Mouse (Mus musculus) MEL (cell line): Measurements from ENCODE around the gene Epb42. TPM values are rescaled to one million over a fixed set of nuclear protein-coding genes. Genes with fewer than 3 reads are reported as not detected.
"Not testable (repeated sequence)": the region's sequence is repeated elsewhere in the genome, so short reads cannot be mapped to it uniquely, and the experiment has no call there.

Source experiments
- DNase-seq: peaks from one replicate; pipeline ENCODE4 v3.0.0; 2011; ENCODE audit warnings: low read depth, low spot score
- H3K27ac ChIP-seq: 2 replicates; pipeline ENCODE4 v1.5.1; 2012; ENCODE audit warnings: low read depth, mild to moderate bottlenecking, control low read depth, low read length, moderate library complexity; ENCODE audit not compliant: control insufficient read depth
- H3K27me3 ChIP-seq, 2 experiments: fragments of 150-350 bp in 1 of 2; sonication (generic) in 1 of 2; 2 replicates each; pipeline ENCODE4 v1.6.1; 2012; ENCODE audit warnings: low read length in 2 of 2, mild to moderate bottlenecking in 2 of 2, improper control_type of control experiment in 1 of 2, moderate library complexity in 1 of 2; ENCODE audit not compliant: insufficient read depth in 2 of 2, control insufficient read depth in 1 of 2
- H3K36me3 ChIP-seq, 2 experiments: 2 replicates each; pipeline ENCODE4 v1.6.1; 2012 to 2014; ENCODE audit warnings: low read length in 2 of 2, improper control_type of control experiment in 1 of 2, inconsistent platforms in 1 of 2, mild to moderate bottlenecking in 1 of 2; ENCODE audit not compliant: insufficient read depth in 2 of 2, control insufficient read depth in 1 of 2
- H3K4me1 ChIP-seq, 2 experiments: fragments of 150-350 bp in 1 of 2; sonication (generic) in 1 of 2; 2 replicates each; pipeline ENCODE4 v1.6.1; 2012; ENCODE audit warnings: low read length in 2 of 2, improper control_type of control experiment in 1 of 2, mild to moderate bottlenecking in 1 of 2; ENCODE audit not compliant: insufficient read depth in 2 of 2, control insufficient read depth in 1 of 2
- H3K4me3 ChIP-seq, 2 experiments: fragments of 150-350 bp in 1 of 2; sonication (generic) in 1 of 2; 2 replicates each; pipeline ENCODE4 v1.5.1; 2012; ENCODE audit warnings: low read depth in 2 of 2, low read length in 2 of 2, mild to moderate bottlenecking in 2 of 2, moderate library complexity in 2 of 2, control low read depth in 1 of 2, improper control_type of control experiment in 1 of 2; ENCODE audit not compliant: control insufficient read depth in 1 of 2, insufficient read depth in 1 of 2
- H3K79me2 ChIP-seq: 2 replicates; pipeline ENCODE4 v1.6.1; 2012; ENCODE audit warnings: mild to moderate bottlenecking, low read length, moderate library complexity; ENCODE audit not compliant: control insufficient read depth, poor library complexity, insufficient read depth
- H3K9ac ChIP-seq: 2 replicates; pipeline ENCODE4 v1.6.1; 2012; ENCODE audit warnings: low read depth, mild to moderate bottlenecking, control low read depth, low read length, moderate library complexity; ENCODE audit not compliant: control insufficient read depth, poor library complexity, severe bottlenecking
- H3K9me3 ChIP-seq: fragments of 150-350 bp; sonication (generic); replicated peaks from 2 replicates; pipeline ENCODE4 v1.6.1; 2012; ENCODE audit warnings: mild to moderate bottlenecking, low read length, improper control_type of control experiment, moderate library complexity; ENCODE audit not compliant: insufficient read depth
- BHLHE40 ChIP-seq: IDR thresholded peaks from 2 replicates; pipeline ENCODE4 v1.6.1; 2012; ENCODE audit warnings: low read depth, mild to moderate bottlenecking, inconsistent platforms, low read length, improper control_type of control experiment, borderline replicate concordance
- CTCF ChIP-seq, 3 experiments: IDR thresholded peaks in 2 of 3; conservative IDR thresholded peaks in 1 of 3; 2 replicates each; pipeline ENCODE4 v1.5.1; 2011 to 2012; ENCODE audit warnings: low read length in 3 of 3, low read depth in 2 of 3, mild to moderate bottlenecking in 2 of 3, improper control_type of control experiment in 1 of 3, inconsistent platforms in 1 of 3, mixed read lengths in 1 of 3, moderate library complexity in 1 of 3; ENCODE audit not compliant: control insufficient read depth in 1 of 3, insufficient read depth in 1 of 3, poor library complexity in 1 of 3, severe bottlenecking in 1 of 3
- ETS1 ChIP-seq: IDR thresholded peaks from 2 replicates; pipeline ENCODE4 v1.6.1; 2012; ENCODE audit warnings: low read depth, mild to moderate bottlenecking, inconsistent platforms, low read length, improper control_type of control experiment, moderate library complexity
- GABPA ChIP-seq: IDR thresholded peaks from 2 replicates; pipeline ENCODE4 v1.6.1; 2012; ENCODE audit warnings: low read depth, mild to moderate bottlenecking, inconsistent platforms, low read length, improper control_type of control experiment, moderate library complexity
- GATA1 ChIP-seq: IDR thresholded peaks from 2 replicates; pipeline ENCODE4 v1.6.1; 2011; ENCODE audit warnings: low read depth, low read length, improper control_type of control experiment
- HCFC1 ChIP-seq: IDR thresholded peaks from 2 replicates; pipeline ENCODE4 v1.6.1; 2012; ENCODE audit warnings: low read depth, mild to moderate bottlenecking, inconsistent platforms, low read length, improper control_type of control experiment, moderate library complexity
- JUND ChIP-seq: IDR thresholded peaks from 2 replicates; pipeline ENCODE4 v1.6.1; 2011; ENCODE audit warnings: low read depth, mild to moderate bottlenecking, improper control_type of control experiment, low read length
- KAT2A ChIP-seq: conservative IDR thresholded peaks from 2 replicates; pipeline ENCODE4 v1.6.1; 2012; ENCODE audit warnings: low read depth, low read length, improper control_type of control experiment, inconsistent platforms
- MAFK ChIP-seq: IDR thresholded peaks from 2 replicates; pipeline ENCODE4 v1.6.1; 2011; ENCODE audit warnings: low read depth, mild to moderate bottlenecking, low read length, improper control_type of control experiment, borderline replicate concordance
- MAZ ChIP-seq: IDR thresholded peaks from 2 replicates; pipeline ENCODE4 v1.6.1; 2012; ENCODE audit warnings: low read depth, mild to moderate bottlenecking, inconsistent platforms, low read length, improper control_type of control experiment
- MEF2A ChIP-seq: IDR thresholded peaks from 2 replicates; pipeline ENCODE4 v1.6.1; 2014; ENCODE audit warnings: low read depth, mild to moderate bottlenecking, inconsistent platforms, low read length, improper control_type of control experiment; ENCODE audit not compliant: poor library complexity, insufficient replicate concordance, severe bottlenecking; ENCODE audit errors: extremely low read depth
- MXI1 ChIP-seq: IDR thresholded peaks from 2 replicates; pipeline ENCODE4 v1.6.1; 2011; ENCODE audit warnings: mild to moderate bottlenecking, low read depth, low read length, improper control_type of control experiment
- MYB ChIP-seq: IDR thresholded peaks from 2 replicates; pipeline ENCODE4 v1.6.1; 2011; ENCODE audit warnings: mild to moderate bottlenecking, low read depth, low read length, improper control_type of control experiment
- MYC ChIP-seq: IDR thresholded peaks from 2 replicates; pipeline ENCODE4 v1.6.1; 2011; ENCODE audit warnings: low read depth, mild to moderate bottlenecking, low read length, improper control_type of control experiment, moderate library complexity
- NELFE ChIP-seq: IDR thresholded peaks from 2 replicates; pipeline ENCODE4 v1.6.1; 2011; ENCODE audit warnings: low read depth, low read length, improper control_type of control experiment
- POLR2A ChIP-seq, 2 experiments: IDR thresholded peaks; 2 replicates each; pipeline ENCODE4 v1.6.1; 2011 to 2012; ENCODE audit warnings: low read length in 2 of 2, mild to moderate bottlenecking in 2 of 2, control low read depth in 1 of 2, improper control_type of control experiment in 1 of 2, low read depth in 1 of 2, moderate library complexity in 1 of 2; ENCODE audit not compliant: control insufficient read depth in 1 of 2, insufficient read depth in 1 of 2, poor library complexity in 1 of 2
- POLR2AphosphoS5 ChIP-seq: IDR thresholded peaks from 2 replicates; pipeline ENCODE4 v1.6.1; 2012; ENCODE audit warnings: low read depth, borderline replicate concordance, mild to moderate bottlenecking, inconsistent platforms, low read length, moderate library complexity, mixed read lengths
- SIN3A ChIP-seq: IDR thresholded peaks from 2 replicates; pipeline ENCODE4 v1.6.1; 2012; ENCODE audit warnings: low read length, improper control_type of control experiment, inconsistent platforms
- SMC3 ChIP-seq: IDR thresholded peaks from 2 replicates; pipeline ENCODE4 v1.6.1; 2011; ENCODE audit warnings: low read depth, low read length, improper control_type of control experiment
- TAL1 ChIP-seq: IDR thresholded peaks from 2 replicates; pipeline ENCODE4 v1.6.1; 2012; ENCODE audit warnings: mild to moderate bottlenecking, inconsistent platforms, low read length, moderate library complexity, mixed read lengths
- TBP ChIP-seq: IDR thresholded peaks from 2 replicates; pipeline ENCODE4 v1.8.0; 2011; ENCODE audit warnings: low read depth, low read length, improper control_type of control experiment
- TCF12 ChIP-seq: IDR thresholded peaks from 2 replicates; pipeline ENCODE4 v1.6.1; 2014; ENCODE audit warnings: low read depth, mild to moderate bottlenecking, inconsistent platforms, low read length, improper control_type of control experiment, moderate library complexity
- UBTF ChIP-seq: IDR thresholded peaks from 2 replicates; pipeline ENCODE4 v1.6.1; 2012; ENCODE audit warnings: low read depth, mild to moderate bottlenecking, inconsistent platforms, low read length, improper control_type of control experiment, moderate library complexity, borderline replicate concordance; ENCODE audit not compliant: insufficient read depth
- USF1 ChIP-seq: IDR thresholded peaks from 2 replicates; pipeline ENCODE4 v1.6.1; 2014; ENCODE audit warnings: low read depth, mild to moderate bottlenecking, inconsistent platforms, low read length, improper control_type of control experiment, moderate library complexity
- USF2 ChIP-seq, 2 experiments: IDR thresholded peaks; 2 replicates each; pipeline ENCODE4 v1.6.1; 2011 to 2012; ENCODE audit warnings: improper control_type of control experiment in 2 of 2, low read length in 2 of 2, borderline replicate concordance in 1 of 2, inconsistent platforms in 1 of 2, low read depth in 1 of 2, mild to moderate bottlenecking in 1 of 2; ENCODE audit not compliant: insufficient read depth in 1 of 2
- ZC3H11A ChIP-seq: IDR thresholded peaks from 2 replicates; pipeline ENCODE4 v1.6.1; 2012; ENCODE audit warnings: low read depth, mild to moderate bottlenecking, inconsistent platforms, low read length, improper control_type of control experiment
- ZKSCAN1 ChIP-seq: IDR thresholded peaks from 2 replicates; pipeline ENCODE4 v1.6.1; 2012; ENCODE audit warnings: low read depth, mild to moderate bottlenecking, inconsistent platforms, low read length, improper control_type of control experiment, moderate library complexity
- ZMIZ1 ChIP-seq: IDR thresholded peaks from 2 replicates; pipeline ENCODE4 v1.6.1; 2012; ENCODE audit warnings: low read depth, mild to moderate bottlenecking, inconsistent platforms, low read length, improper control_type of control experiment, moderate library complexity
- ZNF384 ChIP-seq: IDR thresholded peaks from 2 replicates; pipeline ENCODE4 v1.6.1; 2012; ENCODE audit warnings: low read depth, mild to moderate bottlenecking, inconsistent platforms, low read length, improper control_type of control experiment
- polyA plus RNA-seq, 2 experiments: library from polyadenylated mRNA; stranded (reverse) in 1 of 2; unstranded in 1 of 2; fragments of >175 nt in 1 of 2; fragments of >200 nt in 1 of 2; gene quantifications; 2 replicates each; pipeline versions ENCODE4 v1.2.1 to v1.2.4; 2012; ENCODE audit warnings: low replicate concordance in 2 of 2, low read depth in 1 of 2; ENCODE audit not compliant: insufficient read length in 2 of 2, insufficient read depth in 1 of 2, missing spikeins in 1 of 2
- total RNA-seq: library from RNA; depleted of rRNA; stranded (reverse); fragments of 300-350 nt; gene quantifications from 2 replicates; pipeline ENCODE4 v1.2.3, GENCODE M21; 2012

Epb42 gene
- total and polyA plus RNA-seq, 3 experiments, result 2.3 to 2.9 TPM; not detected in 1

- TF ChIP-seq ZMIZ1, result no peak
- TF ChIP-seq SIN3A, result no peak
- TF ChIP-seq ETS1, result no peak
- TF ChIP-seq ZKSCAN1, result 0 out of 2 replicates have a peak, but pooled peaks have one; percentile 26
- TF ChIP-seq UBTF, result no peak
- no peak for TF ChIP-seq MYB
- TF ChIP-seq POLR2A (IDR thresholded peaks at IDR 0.05; ENCODE audit: control insufficient read depth in 1 of 2, insufficient read depth in 1 of 2, low read depth in 1 of 2, low read length in 2 of 2, poor library complexity in 1 of 2), result no peak
- no peak for TF ChIP-seq USF1
- 0 out of 2 replicates have a peak, but pooled peaks have one; percentile 10 for TF ChIP-seq ZNF384
- TF ChIP-seq GATA1, result no peak
- TF ChIP-seq USF2 (IDR thresholded peaks at IDR 0.05; ENCODE audit: borderline replicate concordance in 1 of 2, insufficient read depth in 1 of 2, low read depth in 1 of 2, low read length in 2 of 2), result no peak
- no peak for TF ChIP-seq MAZ
- peak; percentile 92 for TF ChIP-seq SMC3
- no peak for TF ChIP-seq TAL1
- no peak for TF ChIP-seq MAFK
- no peak for TF ChIP-seq NELFE
- no peak for TF ChIP-seq MEF2A
- no peak for TF ChIP-seq POLR2AphosphoS5
- TF ChIP-seq TBP, result no peak
- TF ChIP-seq ZC3H11A, result peak; percentile 74
Measured at GRCm38 (mm10) chr2:121041098-121041497, 4.2 kb upstream of the Epb42 start (continued).

- no peak for TF ChIP-seq JUND
- no peak for TF ChIP-seq ZC3H11A
- 0 out of 2 replicates have a peak, but pooled peaks have one; percentile 14 for TF ChIP-seq SMC3
- TF ChIP-seq TAL1, result no peak
- no peak for TF ChIP-seq TBP
- peak in 2 of 3 experiments; percentile 27 to 28; a peak in 2 of 6 replicates for TF ChIP-seq CTCF (IDR thresholded peaks at IDR 0.05 in 2 of 3, conservative IDR thresholded peaks at IDR 0.05 in 1 of 3; ENCODE audit: control insufficient read depth in 1 of 3, insufficient read depth in 1 of 3, low read depth in 2 of 3, low read length in 3 of 3, poor library complexity in 1 of 3, severe bottlenecking in 1 of 3)
- no peak for TF ChIP-seq MXI1
- no peak for TF ChIP-seq MYC
- no peak for TF ChIP-seq MYB
- no peak for TF ChIP-seq USF2 (IDR thresholded peaks at IDR 0.05; ENCODE audit: borderline replicate concordance in 1 of 2, insufficient read depth in 1 of 2, low read depth in 1 of 2, low read length in 2 of 2)
- no peak for TF ChIP-seq HCFC1
- TF ChIP-seq GABPA, result no peak
- TF ChIP-seq BHLHE40, result no peak
- TF ChIP-seq TCF12, result no peak
- no peak for TF ChIP-seq KAT2A
- TF ChIP-seq USF1, result no peak
- Histone ChIP-seq H3K4me3 (no peak overlapping the region), H3K79me2 (no peaks in the 10 kb centered on the region), H3K4me1 (peaks cover 4 to 16% of the 10 kb centered on the region in 2 experiments), H3K27me3 (no peaks in the 10 kb centered on the region; a peak in 1 of 4 replicates), H3K9me3 (no peaks in the 10 kb centered on the region), H3K36me3 (peaks cover 0 to 10% of the 10 kb centered on the region in 2 experiments; a peak in 2 of 4 replicates), H3K27ac (no peak overlapping the region), H3K9ac (no peak overlapping the region)
- DNase-seq, result no peak
Measured at GRCm38 (mm10) chr2:121039382-121039781, 2.5 kb upstream of the Epb42 start.

- H3K4me3 ChIP-seq, H3K27me3 ChIP-seq, H3K9ac ChIP-seq, H3K79me2 ChIP-seq, DNase-seq, H3K9me3 ChIP-seq, H3K27ac ChIP-seq: not testable (repeated sequence)
- Histone ChIP-seq H3K4me1 (peaks cover 4 to 16% of the 10 kb centered on the region in 2 experiments), H3K36me3 (peaks cover 0 to 10% of the 10 kb centered on the region in 2 experiments; a peak in 2 of 4 replicates)
Measured at GRCm38 (mm10) chr2:121038851-121039250, 2.0 kb upstream of the Epb42 start.
